Mouse (Mus musculus) ES-E14 (cell line): ENCODE measurements around the gene Sgcg.

Experiments
- HCFC1 ChIP-seq: IDR thresholded peaks from 2 replicates; pipeline ENCODE4 v1.6.1; 2012; ENCODE audit warnings: low read length, inconsistent platforms, borderline replicate concordance; ENCODE audit not compliant: insufficient read depth
- MAFK ChIP-seq: IDR thresholded peaks from 2 replicates; pipeline ENCODE4 v1.6.1; 2014; ENCODE audit warnings: mild to moderate bottlenecking, low read depth, low read length, inconsistent platforms; ENCODE audit not compliant: insufficient read depth

DNA sequence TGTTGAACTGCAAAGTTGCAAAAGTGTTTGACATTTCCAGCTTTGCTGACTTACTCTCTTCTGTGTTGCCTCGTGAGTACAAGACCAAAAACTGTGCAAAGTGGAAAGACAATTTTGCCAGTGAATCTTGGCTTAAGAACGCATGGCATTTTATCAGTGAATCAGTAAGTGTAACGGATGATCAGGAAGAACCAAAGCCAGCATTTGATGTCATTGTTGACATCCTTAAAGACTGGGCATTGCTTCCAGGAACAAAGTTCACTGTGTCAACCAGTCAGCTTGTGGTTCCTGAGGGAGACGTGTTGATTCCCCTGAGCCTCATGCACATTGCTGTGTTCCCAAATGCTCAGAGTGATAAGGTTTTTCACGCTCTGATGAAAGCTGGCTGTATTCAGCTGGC, 48.2 kb downstream of the Sgcg start:
- TF ChIP-seq MAFK (no peak), HCFC1 (no peak)
